Mouse (Mus musculus) bone marrow, adult 2 months (tissue): Measurements from ENCODE around the gene Pln.

Source experiments
- CTCF ChIP-seq: fragments of 200-500 bp; IDR thresholded peaks from 2 replicates; pipeline ENCODE4 v1.5.1; 2011; ENCODE audit warnings: low read length, control low read depth; ENCODE audit not compliant: control insufficient read depth, insufficient read depth
- POLR2A ChIP-seq: fragments of 200-500 bp; IDR thresholded peaks from 2 replicates; pipeline ENCODE4 v1.6.1; 2011; ENCODE audit warnings: low read depth, mild to moderate bottlenecking, control low read depth, low read length, borderline replicate concordance; ENCODE audit not compliant: control insufficient read depth

DNA sequence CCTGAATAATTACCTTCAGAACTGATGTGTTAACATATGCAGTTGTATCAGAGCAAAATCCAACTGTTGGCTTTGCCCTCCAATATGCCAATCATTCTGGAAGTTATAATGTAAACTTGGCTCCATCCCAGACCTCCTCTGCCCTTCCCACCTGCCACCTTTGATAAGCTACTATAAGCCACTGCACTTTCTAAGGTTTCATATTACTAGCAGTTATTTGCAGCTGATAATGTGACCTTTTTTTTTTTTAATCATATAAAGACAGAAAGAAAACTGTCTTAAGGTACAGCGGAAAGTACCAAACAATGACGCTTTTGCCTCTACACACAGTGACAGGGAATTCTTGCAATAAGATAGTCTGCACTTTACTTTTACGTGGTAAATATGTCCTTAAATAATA is 1.5 kb upstream of the Pln start:
- TF ChIP-seq CTCF = no peak
- no peak for TF ChIP-seq POLR2A
